Mouse (Mus musculus) liver, adult (tissue): Measurements from ENCODE around the gene Armcx5.

ENCODE experiments used
- GATA4 ChIP-seq: IDR thresholded peaks from 2 replicates; pipeline ENCODE4 v1.6.1; 2014; ENCODE audit warnings: mild to moderate bottlenecking, low read length; ENCODE audit not compliant: insufficient replicate concordance

Armcx5 gene

GRCm38 (mm10) chrX:135742304-135743055 lies at the start of gene Armcx5, which contains the start of gene Gprasp1:
TSS of gene Armcx5 (plus strand) at chrX:135742733.
TSS of gene Gprasp1 (plus strand) at chrX:135742733.
- TF ChIP-seq GATA4, result no peak

GRCm38 (mm10) chrX:135693633-135694032 lies 48.9 kb upstream of the Armcx5 start, which contains the start of gene Tcp11x2:
TSS of gene Tcp11x2 (minus strand) at chrX:135693790.
- no peak for TF ChIP-seq GATA4

- TF ChIP-seq GATA4, result no peak
These were observed 39.4 kb upstream of the Armcx5 start for GRCm38 (mm10) chrX:135703111-135703510.

GRCm38 (mm10) chrX:135704349-135704748 lies 38.2 kb upstream of the Armcx5 start:
- no peak for TF ChIP-seq GATA4

- no peak for TF ChIP-seq GATA4
These were observed 29.7 kb upstream of the Armcx5 start for GRCm38 (mm10) chrX:135712845-135713244.

- TF ChIP-seq GATA4, result no peak
These were observed 17.4 kb upstream of the Armcx5 start, which contains the start of gene Tmsb15a for GRCm38 (mm10) chrX:135725161-135725560. TSS of gene Tmsb15a (minus strand) at chrX:135725261.

GRCm38 (mm10) chrX:135738730-135739520 lies 3.6 kb upstream of the Armcx5 start:
- no peak for TF ChIP-seq GATA4

- no peak for TF ChIP-seq GATA4
These were observed 473 bp downstream of the Armcx5 start for GRCm38 (mm10) chrX:135743056-135743355.

GRCm38 (mm10) chrX:135752832-135753231 lies 10.3 kb downstream of the Armcx5 start:
- no peak for TF ChIP-seq GATA4

- TF ChIP-seq GATA4, result no peak
These were observed 19.2 kb downstream of the Armcx5 start for GRCm38 (mm10) chrX:135761707-135762106.

- TF ChIP-seq GATA4, result no peak
These were observed 25.6 kb downstream of the Armcx5 start for GRCm38 (mm10) chrX:135768043-135768548.

- no peak for TF ChIP-seq GATA4
These were observed 26.0 kb downstream of the Armcx5 start for GRCm38 (mm10) chrX:135768565-135768964.

- no peak for TF ChIP-seq GATA4
These were observed 49.0 kb downstream of the Armcx5 start for GRCm38 (mm10) chrX:135791536-135791935.

- no peak for TF ChIP-seq GATA4
These were observed 49.8 kb downstream of the Armcx5 start for GRCm38 (mm10) chrX:135792326-135792725.
